Mouse (Mus musculus): ENCODE measurements at regions not wholly inside any gene's neighbourhood (a gene's known extent, or its start where the extent isn't known, plus 50 kb on each side); places are given as distances from the start of the nearest gene placed in this dataset.

- no peak for DNase-seq
Observed at GRCm38 (mm10) chr11:111735446-111735845, 669.5 kb downstream of the Kcnj2 start.

- no peak for DNase-seq
Observed at GRCm38 (mm10) chr11:111735961-111736360, 670.0 kb downstream of the Kcnj2 start.

GRCm38 (mm10) chr11:111743356-111743755 lies 677.4 kb downstream of the Kcnj2 start:
- no peak for DNase-seq

GRCm38 (mm10) chr11:111747262-111747946 lies 681.4 kb downstream of the Kcnj2 start:
- DNase-seq, result no peak

- no peak for DNase-seq
Observed at GRCm38 (mm10) chr11:111747947-111748322, 682.0 kb downstream of the Kcnj2 start.

GRCm38 (mm10) chr11:111748496-111748895 lies 682.5 kb downstream of the Kcnj2 start:
- no peak for DNase-seq

- DNase-seq, result no peak
Observed at GRCm38 (mm10) chr11:111754735-111755134, 688.8 kb downstream of the Kcnj2 start.

GRCm38 (mm10) chr11:111763081-111763480 lies 697.1 kb downstream of the Kcnj2 start:
- no peak for DNase-seq

- DNase-seq, result no peak
Observed at GRCm38 (mm10) chr11:111766371-111767011, 700.5 kb downstream of the Kcnj2 start.

- DNase-seq, result no peak
Observed at GRCm38 (mm10) chr11:111767012-111767392, 701.0 kb downstream of the Kcnj2 start.

GRCm38 (mm10) chr11:111774108-111774679 lies 708.2 kb downstream of the Kcnj2 start:
- DNase-seq, result no peak

GRCm38 (mm10) chr11:111781321-111781720 lies 715.4 kb downstream of the Kcnj2 start:
- DNase-seq, result no peak

GRCm38 (mm10) chr11:111791267-111791926 lies 725.4 kb downstream of the Kcnj2 start:
- DNase-seq, result no peak

- DNase-seq, result no peak
Observed at GRCm38 (mm10) chr11:111801033-111801432, 735.1 kb downstream of the Kcnj2 start.

- no peak for DNase-seq
Observed at GRCm38 (mm10) chr11:111816176-111816775, 750.3 kb downstream of the Kcnj2 start.

GRCm38 (mm10) chr11:111818124-111818523 lies 752.2 kb downstream of the Kcnj2 start:
- no peak for DNase-seq

GRCm38 (mm10) chr11:111820356-111820755 lies 754.4 kb downstream of the Kcnj2 start:
- DNase-seq, result no peak

GRCm38 (mm10) chr11:111828455-111828854 lies 762.5 kb downstream of the Kcnj2 start:
- DNase-seq, result no peak

GRCm38 (mm10) chr11:111838996-111839395 lies 773.0 kb downstream of the Kcnj2 start:
- no peak for DNase-seq

GRCm38 (mm10) chr11:111843728-111844258 lies 777.8 kb downstream of the Kcnj2 start:
- no peak for DNase-seq

- DNase-seq, result no peak
Observed at GRCm38 (mm10) chr11:111844382-111845027, 778.5 kb downstream of the Kcnj2 start.

GRCm38 (mm10) chr11:111857288-111857687 lies 791.3 kb downstream of the Kcnj2 start:
- DNase-seq, result no peak

GRCm38 (mm10) chr11:111858111-111858510 lies 792.1 kb downstream of the Kcnj2 start:
- no peak for DNase-seq
